Mouse (Mus musculus): ENCODE data around the gene Slc44a1. TPM values are rescaled to one million over a fixed set of nuclear protein-coding genes. Genes with fewer than 3 reads are reported as not detected.

Gene Slc44a1
- polyA plus RNA-seq, 1 experiment from 2014 or later = 8.9 TPM

- Histone ChIP-seq H3K36me3 (no peaks in the 10 kb centered on the region), H3K4me2 (no peak overlapping the region), H3K4me1 (replicated peaks) (peaks cover 49% of the 10 kb centered on the region), H3K27ac (no peak overlapping the region), H3K27me3 (peaks cover 24% of the 10 kb centered on the region), H3K4me3 (replicated peaks) (no peak overlapping the region), H3K9me3 (replicated peaks) (no peaks in the 10 kb centered on the region), H3K9ac (no peak overlapping the region)
- ATAC-seq (ENCODE audit: low read depth) (no peak), DNase-seq (no peak)
- 72% methylated on average over 10 of the region's 10 CpGs for WGBS (ENCODE audit: insufficient replicate concordance)
Measured at GRCm38 (mm10) chr4:53437110-53437755, 3.0 kb upstream of the Slc44a1 start.

GRCm38 (mm10) chr4:53438386-53438785 is 1.8 kb upstream of the Slc44a1 start:
- Histone ChIP-seq H3K36me3 (no peaks in the 10 kb centered on the region), H3K4me3 (replicated peaks) (0 out of 2 replicates have a peak overlapping the region, but pooled peaks have one; percentile 76), H3K9me3 (replicated peaks) (no peaks in the 10 kb centered on the region), H3K4me2 (peak overlapping the region; percentile 94; the same call in 1 of the 2 replicates), H3K9ac (peak overlapping the region; percentile 86; the same call in 1 of the 2 replicates), H3K4me1 (replicated peaks) (peaks cover 45% of the 10 kb centered on the region), H3K27me3 (peaks cover 35% of the 10 kb centered on the region), H3K27ac (peak overlapping the region; percentile 77)
- DNase-seq (no peak), ATAC-seq (ENCODE audit: low read depth) (no peak)
- WGBS (ENCODE audit: insufficient replicate concordance) = 74% methylated on average over 2 of the region's 2 CpGs

- ATAC-seq (ENCODE audit: low read depth) (peak; percentile 17; the same call in 1 of the 2 replicates), DNase-seq (no peak)
- peak overlapping the region; percentile 77 for H3K27ac ChIP-seq
- WGBS (ENCODE audit: insufficient replicate concordance) = 68% methylated on average over 7 of the region's 7 CpGs
- peak overlapping the region; percentile 94 for H3K4me2 ChIP-seq
- H3K4me1 ChIP-seq (replicated peaks) = peaks cover 45% of the 10 kb centered on the region
- H3K9me3 ChIP-seq (replicated peaks) = no peaks in the 10 kb centered on the region
- H3K27me3 ChIP-seq = peaks cover 37% of the 10 kb centered on the region
- peak overlapping the region; percentile 86 for H3K9ac ChIP-seq
- H3K4me3 ChIP-seq (replicated peaks) = peak overlapping the region; percentile 76
- no peaks in the 10 kb centered on the region for H3K36me3 ChIP-seq
Measured at GRCm38 (mm10) chr4:53438836-53439480, 1.3 kb upstream of the Slc44a1 start.

GRCm38 (mm10) chr4:53439636-53440009 is 590 bp upstream of the Slc44a1 start:
- Histone ChIP-seq H3K4me2 (peak overlapping the region; percentile 94), H3K27me3 (peaks cover 38% of the 10 kb centered on the region), H3K4me1 (replicated peaks) (peaks cover 45% of the 10 kb centered on the region), H3K9me3 (replicated peaks) (no peaks in the 10 kb centered on the region), H3K9ac (peak overlapping the region; percentile 86), H3K4me3 (replicated peaks) (peak overlapping the region; percentile 76), H3K36me3 (no peaks in the 10 kb centered on the region), H3K27ac (peak overlapping the region; percentile 77; the same call in 1 of the 2 replicates)
- DNase-seq = no peak
- WGBS (ENCODE audit: insufficient replicate concordance) = 14% methylated on average over 8 of the region's 9 CpGs
- peak; percentile 3 for ATAC-seq (ENCODE audit: low read depth)

GRCm38 (mm10) chr4:53440816-53441571 is 781 bp downstream of the Slc44a1 start:
- 2% methylated on average over 44 of the region's 45 CpGs for WGBS (ENCODE audit: insufficient replicate concordance)
- Histone ChIP-seq H3K9me3 (replicated peaks) (no peaks in the 10 kb centered on the region), H3K4me1 (replicated peaks) (peaks cover 40% of the 10 kb centered on the region), H3K9ac (peak overlapping the region; percentile 86), H3K27ac (peak overlapping the region; percentile 77), H3K27me3 (peaks cover 39% of the 10 kb centered on the region), H3K4me2 (peak overlapping the region; percentile 94), H3K4me3 (replicated peaks) (peak overlapping the region; percentile 76), H3K36me3 (no peaks in the 10 kb centered on the region)
- no peak; the same call in 1 of the 2 replicates for ATAC-seq (ENCODE audit: low read depth)
- no peak for DNase-seq

GRCm38 (mm10) chr4:53441683-53442082 is 1.5 kb downstream of the Slc44a1 start:
- no peak overlapping the region for H3K9ac ChIP-seq
- no peaks in the 10 kb centered on the region for H3K9me3 ChIP-seq (replicated peaks)
- peaks cover 37% of the 10 kb centered on the region for H3K4me1 ChIP-seq (replicated peaks)
- WGBS (ENCODE audit: insufficient replicate concordance) = 37% methylated on average over 4 of the region's 4 CpGs
- no peaks in the 10 kb centered on the region for H3K36me3 ChIP-seq
- H3K27ac ChIP-seq = no peak overlapping the region
- H3K27me3 ChIP-seq = peaks cover 39% of the 10 kb centered on the region
- peak overlapping the region; percentile 94 for H3K4me2 ChIP-seq
- H3K4me3 ChIP-seq (replicated peaks) = peak overlapping the region; percentile 76
- no peak for DNase-seq
- no peak for ATAC-seq (ENCODE audit: low read depth)

GRCm38 (mm10) chr4:53446216-53446615 is 6.0 kb downstream of the Slc44a1 start:
- Histone ChIP-seq H3K4me3 (replicated peaks) (no peak overlapping the region), H3K9me3 (replicated peaks) (no peaks in the 10 kb centered on the region), H3K9ac (no peak overlapping the region), H3K36me3 (no peaks in the 10 kb centered on the region), H3K4me1 (replicated peaks) (peaks cover 6% of the 10 kb centered on the region; the same call in 1 of the 2 replicates), H3K4me2 (no peak overlapping the region), H3K27ac (no peak overlapping the region), H3K27me3 (peaks cover 26% of the 10 kb centered on the region)
- no peak for DNase-seq
- 58% methylated on average over 3 of the region's 3 CpGs for WGBS (ENCODE audit: insufficient replicate concordance)
- ATAC-seq (ENCODE audit: low read depth) = no peak

GRCm38 (mm10) chr4:53447773-53448172 is 7.6 kb downstream of the Slc44a1 start:
- DNase-seq = no peak
- 76% methylated on average over 4 of the region's 4 CpGs for WGBS (ENCODE audit: insufficient replicate concordance)
- no peak overlapping the region for H3K4me2 ChIP-seq
- no peak overlapping the region for H3K4me3 ChIP-seq (replicated peaks)
- ATAC-seq (ENCODE audit: low read depth) = no peak
- no peak overlapping the region for H3K27ac ChIP-seq
- peaks cover 10% of the 10 kb centered on the region for H3K27me3 ChIP-seq
- H3K9ac ChIP-seq = no peak overlapping the region
- H3K9me3 ChIP-seq (replicated peaks) = no peaks in the 10 kb centered on the region
- no peaks in the 10 kb centered on the region for H3K36me3 ChIP-seq
- H3K4me1 ChIP-seq (replicated peaks) = peaks cover 11% of the 10 kb centered on the region; the same call in 1 of the 2 replicates

GRCm38 (mm10) chr4:53450736-53451135 is 10.5 kb downstream of the Slc44a1 start:
- DNase-seq (no peak), ATAC-seq (ENCODE audit: low read depth) (no peak)
- H3K27me3 ChIP-seq = no peaks in the 10 kb centered on the region
- H3K4me3 ChIP-seq (replicated peaks) = no peak overlapping the region
- no peak overlapping the region for H3K9ac ChIP-seq
- no peaks in the 10 kb centered on the region for H3K36me3 ChIP-seq
- peaks cover 18% of the 10 kb centered on the region; the same call in 1 of the 2 replicates for H3K4me1 ChIP-seq (replicated peaks)
- H3K4me2 ChIP-seq = no peak overlapping the region
- H3K27ac ChIP-seq = no peak overlapping the region
- 77% methylated on average over 7 of the region's 7 CpGs for WGBS (ENCODE audit: insufficient replicate concordance)
- no peaks in the 10 kb centered on the region for H3K9me3 ChIP-seq (replicated peaks)

- no peak overlapping the region for H3K4me3 ChIP-seq (replicated peaks)
- no peak overlapping the region for H3K4me2 ChIP-seq
- no peaks in the 10 kb centered on the region for H3K9me3 ChIP-seq (replicated peaks)
- no peak overlapping the region for H3K9ac ChIP-seq
- peaks cover 18% of the 10 kb centered on the region; the same call in 1 of the 2 replicates for H3K4me1 ChIP-seq (replicated peaks)
- no peak overlapping the region for H3K27ac ChIP-seq
- WGBS (ENCODE audit: insufficient replicate concordance) = 50% methylated on average over 4 of the region's 4 CpGs
- H3K36me3 ChIP-seq = no peaks in the 10 kb centered on the region
- ATAC-seq (ENCODE audit: low read depth) (no peak), DNase-seq (no peak)
- no peaks in the 10 kb centered on the region for H3K27me3 ChIP-seq
Measured at GRCm38 (mm10) chr4:53451887-53452286, 11.7 kb downstream of the Slc44a1 start.

GRCm38 (mm10) chr4:53452457-53452856 is 12.2 kb downstream of the Slc44a1 start:
- Histone ChIP-seq H3K4me2 (no peak overlapping the region), H3K9me3 (replicated peaks) (no peaks in the 10 kb centered on the region), H3K9ac (no peak overlapping the region), H3K36me3 (no peaks in the 10 kb centered on the region), H3K27me3 (no peaks in the 10 kb centered on the region), H3K4me1 (replicated peaks) (peaks cover 18% of the 10 kb centered on the region; the same call in 1 of the 2 replicates), H3K4me3 (replicated peaks) (no peak overlapping the region), H3K27ac (no peak overlapping the region)
- WGBS (ENCODE audit: insufficient replicate concordance) = 32% methylated on average over 1 of the region's 1 CpGs
- DNase-seq = no peak
- no peak for ATAC-seq (ENCODE audit: low read depth)
